Mouse (Mus musculus): ENCODE measurements around the gene Scn3b.
A peak's percentile ranks its signal among the peaks of the same experiment; 100 is the strongest.

The Scn3b gene

GRCm38 (mm10) chr9:40316865-40317660, 48.0 kb downstream of the Scn3b start:
- DNase-seq (ENCODE audit: inconsistent ontology term) = no peak

DNA sequence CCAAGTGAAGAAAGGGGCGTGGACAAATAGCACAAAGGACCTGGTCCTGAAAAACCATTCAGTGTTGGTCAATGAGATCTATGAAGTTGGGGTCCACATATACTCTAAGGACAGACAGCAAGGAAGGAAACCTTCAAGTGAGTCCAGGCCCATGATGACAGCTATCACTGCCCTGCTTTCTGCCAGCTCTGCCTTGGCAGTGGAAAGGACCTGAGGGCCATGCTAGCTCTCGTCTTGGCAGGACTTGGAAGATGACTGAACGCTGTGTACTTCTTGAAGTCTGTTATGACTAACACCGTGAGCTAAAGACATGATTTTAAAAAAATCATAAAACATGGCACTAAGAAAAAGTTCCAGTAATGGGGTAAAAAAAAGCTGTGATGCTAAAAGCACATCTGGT, 48.7 kb downstream of the Scn3b start:
- DNase-seq (ENCODE audit: inconsistent ontology term) = no peak

DNA sequence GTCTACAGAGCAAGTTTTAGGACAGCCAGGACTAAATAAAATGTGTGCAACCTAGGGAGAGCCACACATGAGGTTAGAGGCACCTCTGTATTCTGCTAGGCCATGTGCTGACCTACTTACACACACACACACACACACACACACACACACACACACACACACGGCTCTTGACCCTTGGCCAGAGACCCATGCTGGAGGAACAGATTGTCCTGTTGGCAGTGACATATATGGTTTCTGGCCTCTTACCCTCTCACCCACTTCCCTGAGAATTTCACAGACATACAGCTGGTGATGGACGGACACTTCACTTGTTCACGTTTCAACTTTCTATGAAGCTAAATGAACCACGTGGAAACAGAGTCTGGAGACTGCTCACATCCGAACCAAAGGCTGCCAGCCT, 49.8 kb downstream of the Scn3b start:
- no peak for DNase-seq (ENCODE audit: inconsistent ontology term)

- DNase-seq (ENCODE audit: inconsistent ontology term) = no peak
These were observed 51.4 kb downstream of the Scn3b start for GRCm38 (mm10) chr9:40320405-40320804.

DNA sequence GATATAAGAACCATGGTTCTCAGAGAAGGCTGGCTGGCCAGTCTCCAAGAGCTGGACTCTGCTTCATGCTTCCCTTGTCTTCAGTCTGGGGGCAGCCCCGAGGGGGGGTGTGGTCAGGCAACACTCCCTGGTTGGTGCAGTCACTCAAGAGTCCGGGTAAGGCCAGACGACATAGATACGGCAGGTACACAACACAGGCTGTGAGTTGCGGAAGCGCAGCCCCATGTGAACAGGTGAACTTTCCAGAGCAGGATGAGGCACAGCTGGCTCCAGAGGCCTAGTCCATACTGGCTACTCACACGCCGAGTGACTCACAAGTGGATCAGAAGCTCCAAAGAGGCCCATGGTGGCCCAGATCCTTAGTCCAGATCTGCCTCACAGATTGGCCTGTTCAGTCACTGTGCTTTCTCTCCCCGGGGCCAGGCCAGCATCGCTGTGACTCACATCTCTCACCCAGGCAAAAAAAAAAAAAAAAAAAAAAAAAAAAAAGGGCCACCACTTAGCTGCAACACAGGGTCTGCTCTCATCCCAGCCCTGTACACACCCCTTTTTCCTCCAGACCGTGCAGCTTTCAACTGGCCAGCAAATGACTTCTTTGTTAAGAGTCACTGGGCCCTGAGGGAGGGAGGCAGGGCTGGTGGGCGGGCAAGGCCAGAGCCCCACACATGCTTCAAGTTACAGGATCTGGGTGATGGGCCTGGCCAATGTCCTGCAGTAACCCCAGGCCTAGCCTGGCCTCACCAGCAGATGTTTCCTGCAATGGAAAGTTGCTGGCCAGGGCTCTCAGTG, 52.1 kb downstream of the Scn3b start:
- DNase-seq (ENCODE audit: inconsistent ontology term) = peak; percentile 94

GRCm38 (mm10) chr9:40321668-40322003, 52.6 kb downstream of the Scn3b start:
- DNase-seq (ENCODE audit: inconsistent ontology term) = no peak

- DNase-seq (ENCODE audit: inconsistent ontology term) = no peak
These were observed 53.4 kb downstream of the Scn3b start for GRCm38 (mm10) chr9:40322372-40322771.

DNA sequence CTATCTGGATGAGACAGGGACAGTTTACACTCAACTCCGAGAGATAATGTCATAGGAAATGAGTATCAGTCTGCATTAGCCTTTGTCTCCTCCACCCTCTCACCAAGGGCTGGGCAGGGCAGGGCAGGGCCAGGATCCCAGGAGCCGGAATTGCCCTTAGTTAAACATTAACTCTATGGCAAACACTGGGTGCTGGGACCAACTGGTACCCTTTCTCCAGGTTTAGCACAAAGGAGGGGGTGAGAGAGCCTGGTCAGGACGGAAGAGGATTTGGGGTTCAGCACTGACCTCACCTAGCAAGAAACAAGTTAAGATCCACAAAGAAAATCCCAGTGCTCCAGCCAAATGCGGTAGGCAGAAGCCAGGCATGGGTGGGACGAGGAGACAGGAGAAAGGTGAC, 54.2 kb downstream of the Scn3b start:
- no peak for DNase-seq (ENCODE audit: inconsistent ontology term)

DNA sequence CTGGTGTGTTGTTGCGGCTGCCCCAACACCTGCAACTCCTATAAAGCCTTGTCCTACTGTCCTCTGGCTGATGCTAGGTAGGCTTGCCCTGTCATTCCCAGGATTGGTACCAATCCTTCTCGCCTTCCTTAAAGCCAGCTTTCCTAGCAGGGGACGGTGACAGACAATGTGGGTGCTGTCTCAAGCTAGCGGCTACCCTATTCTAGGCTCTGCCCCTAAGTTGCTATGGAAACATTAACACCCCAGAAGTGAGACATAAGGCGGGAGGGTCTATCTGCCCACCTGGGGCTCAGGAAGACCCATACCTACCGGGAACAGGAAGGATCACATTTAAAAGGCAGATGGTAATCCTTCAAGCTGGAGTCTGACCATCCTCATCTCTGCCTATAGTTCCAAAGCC, 54.8 kb downstream of the Scn3b start:
- no peak for DNase-seq (ENCODE audit: inconsistent ontology term)

GRCm38 (mm10) chr9:40324232-40324792, 55.3 kb downstream of the Scn3b start:
- no peak for DNase-seq (ENCODE audit: inconsistent ontology term)

- no peak for DNase-seq (ENCODE audit: inconsistent ontology term)
These were observed 55.8 kb downstream of the Scn3b start for GRCm38 (mm10) chr9:40324826-40325225.

GRCm38 (mm10) chr9:40326260-40326915, 57.4 kb downstream of the Scn3b start:
- DNase-seq (ENCODE audit: inconsistent ontology term) = no peak

DNA sequence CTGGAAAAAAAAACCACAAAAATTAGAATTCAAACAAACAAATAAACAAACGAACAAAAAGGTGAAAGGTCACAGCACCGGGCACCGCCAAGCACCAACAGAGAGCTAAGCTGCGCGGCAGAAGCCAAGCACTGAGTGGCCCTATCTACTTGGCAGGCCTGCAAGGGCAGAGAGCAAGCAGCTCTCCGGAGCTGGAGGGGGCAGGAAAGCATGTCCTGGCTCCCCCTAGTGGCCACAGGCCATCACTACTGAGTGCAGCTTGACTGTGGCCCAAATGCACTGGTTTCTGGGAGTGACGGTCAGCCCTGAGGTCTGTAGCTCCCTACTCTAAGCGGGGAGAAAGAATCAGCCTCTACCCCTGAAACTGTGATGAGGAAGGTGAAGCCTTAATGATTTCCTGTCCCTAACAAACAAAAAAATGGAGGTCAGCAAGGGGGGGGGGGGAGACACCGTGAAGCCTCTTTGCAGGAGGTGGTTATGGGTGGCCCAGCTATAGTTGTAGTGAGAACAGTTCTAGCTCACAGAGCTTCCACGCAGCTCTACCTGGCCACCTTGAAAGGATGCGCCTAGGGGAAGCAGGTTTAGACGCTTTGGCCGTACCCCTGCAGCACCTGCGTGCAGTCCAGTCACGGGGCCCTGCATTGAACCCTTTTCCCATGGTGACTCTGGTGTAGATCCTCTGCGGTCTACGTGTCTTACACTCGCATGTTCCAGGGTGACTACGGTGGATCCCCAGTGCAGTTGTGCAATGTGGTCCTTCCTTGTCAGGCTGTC, 61.8 kb downstream of the Scn3b start:
- DNase-seq (ENCODE audit: inconsistent ontology term) = peak; percentile 75

GRCm38 (mm10) chr9:40331411-40332286, 62.6 kb downstream of the Scn3b start:
- DNase-seq (ENCODE audit: inconsistent ontology term) = no peak

DNA sequence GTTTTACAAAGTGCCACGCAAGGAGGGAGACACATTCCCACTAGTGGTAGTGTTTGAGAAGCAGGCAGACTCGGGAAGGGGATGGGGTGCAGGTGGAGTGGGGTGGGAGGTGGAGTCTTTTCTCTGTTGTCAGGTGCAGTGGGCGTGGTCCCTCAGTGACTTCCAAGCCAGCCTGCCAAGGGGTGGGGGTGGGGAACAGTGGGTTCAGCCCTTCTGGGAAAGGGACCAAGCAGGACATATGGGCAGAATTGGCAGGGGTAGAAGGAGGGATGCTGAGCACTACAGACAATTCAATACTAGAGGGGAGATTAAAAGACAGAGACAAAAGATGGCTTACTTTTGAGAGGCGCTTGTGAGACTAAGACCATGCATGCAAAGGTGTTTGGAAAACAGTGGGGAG, 63.3 kb downstream of the Scn3b start:
- no peak for DNase-seq (ENCODE audit: inconsistent ontology term)

- no peak for DNase-seq (ENCODE audit: inconsistent ontology term)
These were observed 64.0 kb downstream of the Scn3b start for GRCm38 (mm10) chr9:40332731-40333648.

- peak; percentile 44 for DNase-seq (ENCODE audit: inconsistent ontology term)
These were observed 64.8 kb downstream of the Scn3b start for GRCm38 (mm10) chr9:40333649-40334396.

- no peak for DNase-seq (ENCODE audit: inconsistent ontology term)
These were observed 65.6 kb downstream of the Scn3b start for GRCm38 (mm10) chr9:40334617-40335016.

GRCm38 (mm10) chr9:40336701-40337100, 67.7 kb downstream of the Scn3b start:
- peak; percentile 45 for DNase-seq (ENCODE audit: inconsistent ontology term)

Measured in Muller cell, postnatal 12 days (primary cell).